Mouse (Mus musculus) erythroblast, embryonic 14.5 days (primary cell): ENCODE measurements around the gene Phb. TPM values are rescaled to one million over a fixed set of nuclear protein-coding genes. Genes with fewer than 3 reads are reported as not detected.

ENCODE experiments used
- H3K27me3 ChIP-seq: 2 replicates; pipeline ENCODE4 v1.6.1; 2012; ENCODE audit warnings: inconsistent platforms; ENCODE audit not compliant: control insufficient read depth
- H3K36me3 ChIP-seq: 2 replicates; pipeline ENCODE4 v1.6.1; 2012; ENCODE audit warnings: mild to moderate bottlenecking, inconsistent platforms; ENCODE audit not compliant: control insufficient read depth
- H3K4me1 ChIP-seq: 2 replicates; pipeline ENCODE4 v1.6.1; 2012; ENCODE audit warnings: inconsistent platforms; ENCODE audit not compliant: control insufficient read depth
- H3K4me3 ChIP-seq: replicated peaks from 2 replicates; pipeline ENCODE3; 2012; ENCODE audit warnings: moderate library complexity, mild to moderate bottlenecking, inconsistent platforms
- H3K9me3 ChIP-seq: 2 replicates; pipeline ENCODE4 v1.6.1; 2012; ENCODE audit warnings: low read length, inconsistent platforms, mixed read lengths; ENCODE audit not compliant: control insufficient read depth
- GATA1 ChIP-seq: IDR thresholded peaks from 2 replicates; pipeline ENCODE4 v1.6.1; 2012; ENCODE audit warnings: low read length, inconsistent platforms, mixed read lengths
- TAL1 ChIP-seq: IDR thresholded peaks from 3 replicates; pipeline ENCODE4 v1.6.1; 2012; ENCODE audit warnings: low read length, inconsistent platforms, mixed read lengths
- polyA plus RNA-seq: library from polyadenylated mRNA; stranded (reverse); fragments of >175 nt; gene quantifications from 2 replicates; pipeline ENCODE4 v1.2.3, GENCODE M21; 2012

Phb gene
- polyA plus RNA-seq, 1 experiment, result 9.7 TPM

- TF ChIP-seq TAL1, result no peak
- no peak for TF ChIP-seq GATA1
- no peak overlapping the region for H3K4me3 ChIP-seq
Measured at GRCm38 (mm10) chr11:95677925-95678701, 11.4 kb downstream of the Phb start.

GRCm38 (mm10) chr11:95681995-95682601 lies 15.3 kb downstream of the Phb start:
- peaks cover 47% of the 10 kb centered on the region for H3K36me3 ChIP-seq
- H3K27me3 ChIP-seq, result no peaks in the 10 kb centered on the region
- no peak for TF ChIP-seq GATA1
- TF ChIP-seq TAL1, result no peak
- H3K4me1 ChIP-seq, result peaks cover 12% of the 10 kb centered on the region
- no peaks in the 10 kb centered on the region for H3K9me3 ChIP-seq
- H3K4me3 ChIP-seq, result no peak overlapping the region

More at GRCm38 (mm10) chr11:95677925-95678701, 11.4 kb downstream of the Phb start:
- Histone ChIP-seq H3K9me3 (no peaks in the 10 kb centered on the region), H3K4me1 (peaks cover 5% of the 10 kb centered on the region), H3K27me3 (no peaks in the 10 kb centered on the region), H3K36me3 (peaks cover 84% of the 10 kb centered on the region)

GRCm38 (mm10) chr11:95682946-95683345 lies 16.2 kb downstream of the Phb start:
- peaks cover 38% of the 10 kb centered on the region for H3K36me3 ChIP-seq
- TF ChIP-seq GATA1 (no peak), TAL1 (no peak)
- H3K27me3 ChIP-seq, result no peaks in the 10 kb centered on the region
- H3K4me3 ChIP-seq, result no peak overlapping the region
- peaks cover 19% of the 10 kb centered on the region for H3K4me1 ChIP-seq
- no peaks in the 10 kb centered on the region for H3K9me3 ChIP-seq

- Histone ChIP-seq H3K4me3 (no peak overlapping the region), H3K4me1 (peaks cover 49% of the 10 kb centered on the region), H3K27me3 (no peaks in the 10 kb centered on the region), H3K36me3 (peaks cover 13% of the 10 kb centered on the region), H3K9me3 (no peaks in the 10 kb centered on the region)
- TF ChIP-seq TAL1 (no peak), GATA1 (no peak)
Measured at GRCm38 (mm10) chr11:95686031-95686430, 19.3 kb downstream of the Phb start.

- Histone ChIP-seq H3K4me3 (no peak overlapping the region), H3K9me3 (no peaks in the 10 kb centered on the region), H3K4me1 (peaks cover 57% of the 10 kb centered on the region), H3K36me3 (peaks cover 2% of the 10 kb centered on the region), H3K27me3 (no peaks in the 10 kb centered on the region)
- TF ChIP-seq GATA1, result no peak
- no peak for TF ChIP-seq TAL1
Measured at GRCm38 (mm10) chr11:95687084-95687656, 20.4 kb downstream of the Phb start.

GRCm38 (mm10) chr11:95688515-95688914 lies 21.8 kb downstream of the Phb start:
- H3K27me3 ChIP-seq, result no peaks in the 10 kb centered on the region
- no peaks in the 10 kb centered on the region for H3K9me3 ChIP-seq
- H3K4me1 ChIP-seq, result peaks cover 65% of the 10 kb centered on the region
- H3K4me3 ChIP-seq, result peak overlapping the region; percentile 55
- TF ChIP-seq TAL1 (no peak), GATA1 (no peak)
- no peaks in the 10 kb centered on the region for H3K36me3 ChIP-seq

GRCm38 (mm10) chr11:95688981-95689380 lies 22.2 kb downstream of the Phb start:
- Histone ChIP-seq H3K36me3 (no peaks in the 10 kb centered on the region), H3K4me1 (peaks cover 65% of the 10 kb centered on the region)
- TF ChIP-seq TAL1 (no peak), GATA1 (peak; percentile 74)

GRCm38 (mm10) chr11:95689544-95689943 lies 22.8 kb downstream of the Phb start:
- no peak for TF ChIP-seq GATA1
- TF ChIP-seq TAL1, result no peak
- Histone ChIP-seq H3K36me3 (no peaks in the 10 kb centered on the region), H3K27me3 (no peaks in the 10 kb centered on the region)

More at GRCm38 (mm10) chr11:95688981-95689380, 22.2 kb downstream of the Phb start:
- peak overlapping the region; percentile 55 for H3K4me3 ChIP-seq
- no peaks in the 10 kb centered on the region for H3K27me3 ChIP-seq
- H3K9me3 ChIP-seq, result no peaks in the 10 kb centered on the region

GRCm38 (mm10) chr11:95698541-95698940 lies 31.8 kb downstream of the Phb start:
- TF ChIP-seq TAL1 (no peak), GATA1 (no peak)
- H3K27me3 ChIP-seq, result no peaks in the 10 kb centered on the region
- peaks cover 50% of the 10 kb centered on the region for H3K4me1 ChIP-seq
- peaks cover 3% of the 10 kb centered on the region; the same call in 1 of the 2 replicates for H3K36me3 ChIP-seq
- peaks cover 9% of the 10 kb centered on the region for H3K9me3 ChIP-seq
- H3K4me3 ChIP-seq, result no peak overlapping the region

More at GRCm38 (mm10) chr11:95689544-95689943, 22.8 kb downstream of the Phb start:
- Histone ChIP-seq H3K4me1 (peaks cover 65% of the 10 kb centered on the region), H3K4me3 (no peak overlapping the region), H3K9me3 (no peaks in the 10 kb centered on the region)
